Mouse (Mus musculus): ENCODE data around the gene Plxnb1. TPM values are rescaled to one million over a fixed set of nuclear protein-coding genes. Genes with fewer than 3 reads are reported as not detected.

Gene Plxnb1
- polyA plus RNA-seq, 1 experiment from 2014 or later = 19.1 TPM

Other genes with a start within 250 kb of the Plxnb1 start
- gene Slc26a6, start 242.1 kb upstream of the Plxnb1 start, polyA plus RNA-seq (2014; fragmentation: Nextera tagmentation; extraction: Ambion mirVana) = 8.8 and 13.2 TPM in 2 replicates
- not detected in 2 replicates for gene Tmem89, start 180.8 kb upstream of the Plxnb1 start, polyA plus RNA-seq (2014; fragmentation: Nextera tagmentation; extraction: Ambion mirVana)
- gene Uqcrc1, start 158.8 kb upstream of the Plxnb1 start, polyA plus RNA-seq (2014; fragmentation: Nextera tagmentation; extraction: Ambion mirVana) = 439 and 457 TPM in 2 replicates
- gene Col7a1, start 141.8 kb upstream of the Plxnb1 start, polyA plus RNA-seq (2014; fragmentation: Nextera tagmentation; extraction: Ambion mirVana) = 0.69 and 1.2 TPM in 2 replicates
- not detected in 2 replicates for gene Ucn2, start 109.4 kb upstream of the Plxnb1 start, polyA plus RNA-seq (2014; fragmentation: Nextera tagmentation; extraction: Ambion mirVana)
- gene Pfkfb4, start 103.6 kb upstream of the Plxnb1 start, polyA plus RNA-seq (2014; fragmentation: Nextera tagmentation; extraction: Ambion mirVana) = 14.4 and 14.6 TPM in 2 replicates
- gene Shisa5, start 56.8 kb upstream of the Plxnb1 start, polyA plus RNA-seq (2014; fragmentation: Nextera tagmentation; extraction: Ambion mirVana) = 30.9 and 34.7 TPM in 2 replicates
- 6.9 and 7.8 TPM in 2 replicates for gene Trex1, start 35.7 kb upstream of the Plxnb1 start, polyA plus RNA-seq (2014; fragmentation: Nextera tagmentation; extraction: Ambion mirVana)
- gene Atrip, start 21.3 kb upstream of the Plxnb1 start, polyA plus RNA-seq (2014; fragmentation: Nextera tagmentation; extraction: Ambion mirVana) = 25.3 and 26.4 TPM in 2 replicates
- 13.4 and 15.1 TPM in 2 replicates for gene Ccdc51, start 12.9 kb upstream of the Plxnb1 start, polyA plus RNA-seq (2014; fragmentation: Nextera tagmentation; extraction: Ambion mirVana)
- 719 and 756 TPM in 2 replicates for gene Tma7, start 12.8 kb upstream of the Plxnb1 start, polyA plus RNA-seq (2014; fragmentation: Nextera tagmentation; extraction: Ambion mirVana)
- gene Fbxw21, start 66.7 kb downstream of the Plxnb1 start, polyA plus RNA-seq (2014; fragmentation: Nextera tagmentation; extraction: Ambion mirVana) = not detected in 2 replicates
- gene Fbxw13, start 100.6 kb downstream of the Plxnb1 start, polyA plus RNA-seq (2014; fragmentation: Nextera tagmentation; extraction: Ambion mirVana) = not detected in 2 replicates
- not detected in 2 replicates for gene Fbxw20, start 139.4 kb downstream of the Plxnb1 start, polyA plus RNA-seq (2014; fragmentation: Nextera tagmentation; extraction: Ambion mirVana)
- gene Fbxw14, start 192.3 kb downstream of the Plxnb1 start, polyA plus RNA-seq (2014; fragmentation: Nextera tagmentation; extraction: Ambion mirVana) = not detected in 2 replicates
- not detected in 2 replicates for gene Fbxw28, start 244.3 kb downstream of the Plxnb1 start, polyA plus RNA-seq (2014; fragmentation: Nextera tagmentation; extraction: Ambion mirVana)